Mouse (Mus musculus): ENCODE measurements at regions not wholly inside any gene's neighbourhood (a gene's known extent, or its start where the extent isn't known, plus 50 kb on each side); places are given as distances from the start of the nearest gene placed in this dataset.
A peak's percentile ranks its signal among the peaks of the same experiment; 100 is the strongest.
"Not testable (repeated sequence)": the region's sequence is repeated elsewhere in the genome, so short reads cannot be mapped to it uniquely, and the experiment has no call there.

DNA sequence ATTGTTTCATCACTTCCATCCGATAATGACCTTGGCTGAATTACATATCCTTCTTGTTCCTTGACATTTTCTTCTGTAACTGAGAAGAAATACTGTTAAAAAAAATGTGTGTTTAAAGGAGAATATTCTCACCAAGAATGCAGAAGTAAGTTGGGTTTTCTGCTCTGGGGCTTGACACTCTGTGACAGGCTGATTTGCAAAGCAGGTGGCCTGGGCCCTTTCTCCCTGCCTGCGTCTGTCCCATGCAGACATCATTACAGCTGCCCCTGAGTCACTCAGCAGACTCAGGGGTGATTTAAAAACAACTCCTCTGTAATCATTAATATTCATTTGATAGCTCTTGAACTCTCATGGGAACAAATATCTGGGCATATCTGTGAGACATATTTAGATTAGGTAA is 229.4 kb upstream of the Synpr start:
- no peak for DNase-seq

DNA sequence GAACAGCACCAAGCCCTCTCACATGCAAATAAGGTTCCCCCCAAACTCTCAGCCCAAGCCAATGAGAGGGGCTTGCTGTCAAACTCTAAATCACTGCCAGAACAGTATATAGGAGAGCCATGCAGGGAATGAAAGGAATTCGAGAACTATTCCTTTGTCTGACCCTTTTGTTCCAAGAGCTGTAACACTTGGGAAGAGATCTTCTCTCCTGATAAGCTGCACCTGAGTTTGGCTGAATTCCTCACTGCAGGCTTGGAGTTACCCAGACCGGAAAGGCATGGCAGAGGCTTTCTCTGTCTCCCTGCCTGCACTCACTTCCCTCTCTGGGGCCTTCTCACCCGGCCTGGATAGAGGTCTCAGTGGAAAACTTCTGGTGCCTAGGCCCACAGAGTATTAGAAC is 219.7 kb upstream of the Cadps start:
- DNase-seq = not testable (repeated sequence)

DNA sequence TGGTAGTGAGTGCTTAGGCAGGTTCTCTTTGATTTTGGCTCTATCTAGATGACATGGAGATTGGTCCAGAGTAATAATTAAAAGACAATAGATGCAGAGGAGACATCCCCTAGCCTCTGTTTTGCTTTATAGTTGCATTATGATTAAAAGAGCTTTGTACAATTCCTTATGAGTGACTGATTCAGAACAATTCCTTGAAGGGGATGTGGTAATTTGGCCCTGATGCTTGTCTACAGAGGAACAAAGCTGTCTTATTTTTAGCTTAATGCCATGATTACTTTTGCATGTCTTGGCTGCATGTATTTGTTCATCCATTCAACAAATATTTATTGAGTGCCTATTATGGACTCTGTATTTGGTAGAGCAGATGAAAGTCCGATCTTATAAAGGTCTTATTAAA is 218.9 kb upstream of the Cadps start:
- no peak for DNase-seq

DNA sequence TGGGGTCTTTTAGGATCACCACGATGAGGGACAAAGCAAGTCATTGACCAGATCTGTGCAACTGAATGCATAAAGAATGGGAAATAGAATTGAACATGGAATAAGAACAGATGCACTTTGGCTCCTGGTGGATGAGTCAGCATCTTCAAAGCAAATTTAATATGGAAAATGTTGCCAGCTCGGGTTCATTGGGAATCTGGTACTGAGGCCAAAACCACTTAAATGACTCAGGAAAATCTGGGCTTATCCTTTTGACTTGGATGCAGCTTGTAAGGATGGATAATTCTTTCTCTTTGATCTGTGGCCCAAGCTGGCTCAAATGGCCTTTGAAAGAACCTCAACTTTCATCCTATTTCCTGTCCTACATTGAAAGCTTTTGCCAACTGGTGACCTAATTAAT is 217.3 kb upstream of the Cadps start:
- DNase-seq = no peak

DNA sequence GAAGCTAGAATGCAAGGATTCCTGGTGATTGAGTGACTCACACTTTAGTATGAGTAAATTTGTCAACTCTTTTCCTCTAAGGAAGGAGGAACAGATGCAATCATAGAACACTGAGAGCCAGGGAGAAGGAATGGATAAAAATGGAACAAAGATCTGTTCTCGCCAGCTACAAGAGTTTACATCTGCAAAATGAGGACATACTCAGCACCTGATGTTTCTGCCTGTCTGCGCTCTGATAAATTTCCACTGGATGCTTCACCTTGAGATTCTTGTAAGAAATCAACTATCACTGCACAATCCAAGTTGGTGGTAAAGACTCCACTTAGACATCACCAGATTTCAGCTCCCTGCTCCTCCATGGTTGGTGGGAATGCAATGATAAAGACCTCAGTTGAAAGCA is 214.5 kb upstream of the Cadps start:
- no peak for DNase-seq

DNA sequence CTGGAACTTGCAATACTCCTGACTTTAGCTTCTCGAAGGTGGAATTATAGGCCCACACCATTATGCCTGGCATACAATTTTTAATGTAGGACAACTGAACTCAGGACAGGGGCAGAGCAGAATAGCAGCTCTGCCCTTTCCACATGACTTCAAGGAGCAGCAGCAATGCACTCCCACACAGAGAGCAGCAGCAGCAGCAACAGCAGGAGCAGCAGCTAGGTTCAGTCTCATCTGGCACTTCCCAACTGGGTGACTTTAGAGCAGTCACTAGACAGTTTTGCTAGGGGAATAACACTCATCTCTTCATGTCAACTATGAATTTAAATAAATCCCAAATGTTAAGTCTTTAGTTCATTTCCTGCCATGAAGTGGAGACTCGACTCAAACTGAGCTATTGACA is 206.9 kb upstream of the Cadps start:
- no peak for DNase-seq

DNA sequence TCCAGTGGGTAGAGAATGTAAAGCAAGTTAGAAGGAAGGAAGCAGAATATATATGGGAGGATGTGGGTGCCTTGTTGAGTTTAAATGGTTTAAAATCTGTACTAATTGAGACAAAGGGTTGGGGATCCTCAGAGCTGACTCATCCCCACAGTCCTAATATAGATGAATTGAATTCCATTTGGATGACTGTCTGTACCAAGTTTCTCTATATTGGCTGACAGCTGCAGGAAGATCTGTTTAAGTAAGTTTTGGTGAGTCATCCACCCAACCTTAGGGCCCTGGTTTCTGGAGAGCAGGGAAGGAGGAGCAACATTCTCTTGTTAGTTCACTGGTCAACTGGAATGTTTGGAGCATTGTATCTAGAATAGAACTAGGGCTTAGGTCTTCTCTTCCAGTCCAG is 199.9 kb upstream of the Cadps start:
- no peak for DNase-seq

DNA sequence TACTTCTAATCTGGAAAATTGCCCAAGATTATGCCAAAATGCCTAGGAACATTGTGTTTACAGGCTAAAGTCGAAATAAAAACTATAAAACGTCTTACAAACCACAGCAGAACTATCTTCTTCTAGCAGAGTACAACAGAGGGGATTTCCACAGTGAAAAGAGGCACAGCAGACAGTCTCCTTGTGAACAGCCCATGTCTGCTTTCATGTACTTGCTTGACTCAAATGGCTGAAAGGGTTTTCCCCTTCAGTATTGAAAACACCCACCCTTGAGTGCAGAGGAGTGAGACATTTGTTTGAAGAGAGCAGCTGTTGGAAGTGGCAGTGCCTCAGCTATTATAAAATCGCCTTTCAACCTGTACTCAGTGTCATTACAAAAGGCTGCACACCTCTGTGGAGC is 188.2 kb upstream of the Cadps start:
- DNase-seq = no peak

DNA sequence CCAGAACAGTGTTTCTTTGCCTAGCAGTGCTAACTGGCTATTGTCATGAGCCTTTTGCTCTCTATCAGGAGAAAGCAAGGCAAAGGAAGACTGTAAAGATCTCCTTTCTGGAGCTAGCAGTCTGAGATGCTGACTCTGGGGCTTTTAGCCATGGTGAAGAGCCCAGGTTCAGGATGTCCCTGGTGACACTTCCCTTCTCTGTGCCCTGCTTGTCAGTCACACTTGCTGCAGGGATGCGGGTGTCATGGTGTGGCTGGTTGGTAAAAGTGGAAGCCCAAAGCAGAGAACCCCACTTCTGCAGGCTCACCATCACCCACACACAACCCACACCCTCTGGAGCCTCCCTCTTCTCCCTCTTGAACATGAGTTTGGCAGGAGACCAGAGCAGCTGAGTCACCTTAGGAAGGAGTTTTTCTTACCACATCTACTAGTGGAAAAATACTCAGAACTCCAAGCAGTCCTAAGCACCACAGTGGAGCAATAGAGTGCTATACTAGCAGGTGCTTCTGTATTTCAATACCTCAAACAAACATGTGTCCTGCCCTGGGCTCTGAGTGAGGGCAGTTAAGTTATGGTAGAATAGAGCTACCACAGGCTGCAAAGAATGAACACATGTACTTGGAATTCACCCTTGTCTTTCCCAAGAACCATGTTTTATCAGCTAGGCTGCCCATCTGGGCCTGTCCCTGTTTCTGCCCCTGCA is 178.3 kb upstream of the Cadps start:
- DNase-seq = peak; percentile 52

DNA sequence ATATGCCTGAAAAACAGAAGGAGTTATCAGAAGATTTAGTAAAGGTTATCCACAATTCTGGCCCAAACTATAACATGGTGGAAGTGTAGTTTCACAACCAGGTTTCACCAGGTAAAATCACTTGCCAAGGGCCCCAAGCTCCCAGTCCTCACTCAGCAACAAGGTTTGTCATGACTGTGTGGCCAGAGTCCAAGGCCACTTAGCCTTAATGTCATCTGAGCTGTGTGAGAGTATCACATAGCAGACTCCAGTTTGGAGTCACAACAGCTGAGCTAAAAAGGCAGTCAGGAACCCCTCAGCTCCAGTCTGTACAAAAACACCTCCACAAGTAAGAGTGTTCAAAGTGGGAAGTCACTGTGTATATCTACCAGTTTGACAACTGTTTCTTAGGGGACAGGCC is 156.5 kb upstream of the Cadps start:
- DNase-seq = no peak

DNA sequence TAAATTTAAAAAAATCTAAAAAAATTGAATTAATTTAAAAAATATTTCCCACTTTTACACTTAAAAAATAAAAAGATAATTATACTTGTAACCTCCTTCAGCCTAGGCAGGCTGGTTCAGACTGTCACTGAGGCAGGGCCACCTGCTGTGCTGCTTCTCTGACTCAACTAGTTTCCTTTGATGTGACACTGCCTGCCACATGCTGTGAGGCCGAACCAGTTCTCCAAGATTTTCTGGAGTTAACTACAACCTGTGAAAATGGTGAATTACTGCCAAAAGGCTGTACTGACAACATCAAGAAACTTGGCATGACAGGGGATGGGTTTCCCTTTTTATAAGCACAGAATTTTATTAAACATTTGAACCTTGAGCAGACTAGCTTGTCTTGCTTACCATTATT is 143.6 kb upstream of the Cadps start:
- DNase-seq = no peak

DNA sequence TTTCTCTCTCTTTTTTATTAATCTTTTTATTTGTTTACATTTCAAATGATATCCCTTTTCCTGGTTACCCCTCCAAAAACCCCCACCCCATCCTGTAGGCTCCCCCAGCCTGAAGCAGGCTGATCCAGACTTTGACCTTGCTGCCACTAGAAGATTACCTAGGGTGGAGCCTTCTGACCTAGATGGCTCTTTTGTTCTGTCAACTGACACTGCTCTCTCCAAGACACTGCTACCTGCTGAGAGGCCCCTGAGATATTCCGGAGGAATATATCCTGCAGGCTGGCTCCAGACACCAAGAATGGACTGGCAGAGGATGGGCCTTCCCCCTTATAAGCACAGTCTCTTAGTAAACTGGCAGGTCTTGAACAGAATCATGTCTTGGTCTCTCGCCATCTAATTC is 135.0 kb upstream of the Cadps start:
- DNase-seq = not testable (repeated sequence)

DNA sequence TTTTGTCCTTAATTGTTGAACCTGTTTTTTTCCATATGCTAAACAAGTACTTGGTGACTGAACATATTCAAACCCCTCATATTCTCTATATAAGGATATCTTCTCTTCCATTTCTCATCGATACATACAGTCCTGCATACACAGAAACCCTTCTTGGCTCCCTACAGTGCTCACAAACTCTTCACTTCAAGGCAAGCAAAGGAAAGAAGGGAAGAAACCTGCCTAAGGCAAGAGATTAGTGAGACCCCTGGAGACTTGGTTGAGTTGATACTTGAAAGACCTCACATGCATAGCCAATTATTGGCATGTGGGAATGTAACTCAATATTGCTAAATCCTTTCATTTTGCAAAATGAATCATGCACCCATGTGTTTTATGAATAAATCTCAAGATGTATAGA is 128.0 kb upstream of the Cadps start:
- DNase-seq = no peak

DNA sequence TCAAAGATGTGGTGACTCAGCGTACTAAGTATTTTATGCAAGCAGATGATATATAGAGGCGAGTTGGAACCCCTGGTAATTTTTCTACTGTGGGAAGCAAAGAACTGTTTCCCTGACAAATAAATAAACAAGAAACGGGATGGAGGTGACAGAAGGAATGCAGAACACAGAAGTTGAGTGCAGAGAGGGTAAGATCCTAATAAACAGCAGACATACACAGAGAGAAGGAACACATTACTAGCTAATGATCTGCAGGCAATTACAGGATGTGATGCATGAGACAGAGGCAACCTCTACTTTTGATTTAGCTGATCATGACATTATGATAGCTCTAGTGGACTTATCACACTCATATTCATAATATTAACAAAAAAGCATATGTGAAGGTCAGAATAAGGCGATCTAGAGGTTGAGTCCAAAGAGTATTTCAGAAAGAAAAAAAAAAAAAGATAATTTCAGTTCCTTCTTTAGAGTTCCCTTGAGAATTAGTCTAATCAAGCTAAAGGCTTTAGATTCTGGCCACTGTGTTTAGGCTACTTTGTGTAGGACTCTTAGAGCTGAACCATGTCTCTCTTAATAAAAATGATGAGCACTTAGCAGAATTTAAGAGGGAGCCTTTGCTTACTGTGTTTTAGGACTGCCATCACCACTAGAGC is 115.9 kb upstream of the Cadps start:
- DNase-seq = no peak

DNA sequence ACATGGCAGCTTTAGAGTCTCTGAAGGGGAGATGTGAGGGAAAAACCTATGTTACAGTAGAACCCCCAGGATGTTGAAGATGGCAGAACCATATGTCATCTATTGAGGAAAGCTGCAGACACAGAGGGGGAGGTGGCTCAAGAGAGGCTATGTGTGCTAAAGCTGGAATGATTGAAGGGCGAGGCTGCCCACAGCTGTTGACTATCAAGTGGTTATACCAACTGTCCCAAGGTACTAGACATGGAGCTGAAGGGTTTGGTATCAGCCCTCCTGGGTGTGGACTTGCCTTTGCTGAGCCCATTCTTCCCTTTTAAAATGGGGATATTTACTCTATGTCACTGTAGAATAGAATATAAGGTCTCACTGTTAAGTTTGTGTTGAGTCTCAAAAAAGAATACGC is 113.5 kb upstream of the Cadps start:
- no peak for DNase-seq

DNA sequence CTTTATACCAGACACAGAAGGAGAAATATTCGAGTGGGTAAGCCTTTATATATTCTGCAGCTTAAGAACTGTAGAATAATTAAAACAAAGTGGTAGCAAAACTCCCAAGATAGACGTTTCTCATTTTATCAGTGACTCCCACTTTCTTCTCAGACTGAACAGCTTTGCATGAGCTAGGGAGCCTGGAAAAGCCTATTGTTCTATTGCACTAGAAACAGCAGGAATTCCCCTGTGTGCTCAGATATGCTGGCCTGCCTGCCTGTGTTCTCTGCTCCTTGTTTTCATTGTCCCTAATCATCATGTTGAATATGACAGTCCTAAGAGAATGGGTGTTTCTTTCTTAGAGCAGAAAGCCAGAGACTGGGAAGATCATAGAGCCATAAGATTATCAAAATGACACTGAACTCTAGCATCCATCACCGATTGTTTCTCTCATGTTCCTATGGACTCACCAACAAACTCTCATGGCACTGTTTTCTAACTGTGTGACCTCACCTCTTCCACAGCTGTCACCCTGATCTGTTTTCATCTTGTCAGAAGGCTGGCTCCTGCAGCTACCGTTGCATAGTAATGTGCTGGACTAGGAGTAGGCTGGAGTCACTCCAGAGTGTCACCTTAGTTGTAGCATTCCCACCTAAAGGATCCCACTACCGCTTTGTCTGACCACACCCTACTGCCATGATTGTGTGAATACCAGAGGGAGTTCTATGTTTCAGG is 108.9 kb upstream of the Cadps start:
- no peak for DNase-seq

DNA sequence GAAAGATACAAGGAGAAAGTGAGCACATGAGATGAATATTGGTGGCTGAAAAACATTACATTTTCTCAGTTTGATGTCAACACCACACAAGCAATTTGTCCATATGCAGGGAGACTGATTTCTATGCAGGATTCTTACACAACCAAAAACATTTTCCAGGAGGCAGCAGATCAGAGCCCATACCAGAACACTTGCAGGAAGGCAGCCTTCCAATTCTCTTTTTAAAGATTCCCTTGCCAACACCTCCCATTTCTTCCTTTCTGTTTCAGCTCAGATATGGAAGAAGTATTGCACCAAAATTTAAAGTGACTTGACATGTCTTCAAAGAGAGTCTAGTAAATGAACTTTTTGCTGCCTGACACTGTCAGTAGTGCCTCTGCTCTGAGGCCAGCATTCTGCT is 100.7 kb upstream of the Cadps start:
- DNase-seq = no peak

DNA sequence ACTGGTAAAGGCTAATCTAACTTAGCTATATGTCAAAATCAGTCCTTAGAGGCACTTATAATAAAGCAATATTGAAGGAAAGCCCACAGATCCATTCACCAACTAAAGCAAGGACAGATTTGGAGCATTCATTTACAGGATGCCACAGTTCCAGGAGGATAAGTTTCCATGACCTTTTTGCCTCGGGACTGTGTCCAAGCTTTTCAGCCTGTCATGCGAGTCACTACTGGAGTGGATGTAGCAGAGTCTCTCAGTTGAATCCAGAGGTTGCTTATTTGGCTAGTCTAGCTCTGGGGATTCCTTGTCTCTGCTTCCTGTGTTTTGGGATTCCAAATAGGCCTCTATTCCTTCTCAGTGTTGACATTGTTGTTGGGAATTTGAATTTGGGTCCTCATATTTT is 92.6 kb upstream of the Cadps start:
- DNase-seq = no peak

DNA sequence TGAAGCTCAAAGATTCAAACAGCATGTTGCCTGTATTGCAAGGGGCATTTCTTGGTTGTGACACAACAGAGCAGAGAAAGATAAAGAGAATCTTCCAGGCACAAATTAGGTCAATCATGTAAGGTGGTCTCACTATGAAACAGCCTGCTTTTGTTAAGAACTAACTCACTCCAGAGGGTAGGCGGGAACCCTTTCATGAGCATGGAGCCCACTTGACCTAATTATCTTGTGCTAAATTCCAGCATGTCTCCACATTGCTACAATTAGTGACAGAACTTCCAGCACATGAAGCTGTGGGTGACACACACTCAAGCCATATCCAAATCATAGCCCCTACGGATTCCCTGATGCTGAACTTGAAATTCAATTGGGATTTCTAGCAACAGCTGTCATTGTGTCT is 91.1 kb upstream of the Cadps start:
- DNase-seq = no peak

DNA sequence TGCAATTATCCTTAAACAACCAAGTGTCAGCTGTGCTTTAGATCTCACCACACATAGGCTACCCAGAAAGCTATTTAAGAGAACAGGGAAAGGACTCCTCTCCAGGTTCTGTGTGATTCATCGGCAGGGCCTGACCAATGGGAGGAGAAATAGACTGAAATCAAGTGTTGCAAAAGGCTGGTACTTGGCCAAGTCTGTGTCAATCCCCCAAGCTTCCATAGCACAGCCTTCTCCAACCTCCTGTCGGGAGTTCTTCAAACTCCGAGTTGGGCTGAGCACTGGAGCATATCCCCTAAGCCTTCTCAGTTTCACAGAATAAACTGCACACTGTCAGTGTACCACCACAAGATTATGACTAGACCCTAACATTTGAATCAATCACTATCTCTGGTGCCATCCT is 90.5 kb upstream of the Cadps start:
- peak; percentile 11 for DNase-seq

DNA sequence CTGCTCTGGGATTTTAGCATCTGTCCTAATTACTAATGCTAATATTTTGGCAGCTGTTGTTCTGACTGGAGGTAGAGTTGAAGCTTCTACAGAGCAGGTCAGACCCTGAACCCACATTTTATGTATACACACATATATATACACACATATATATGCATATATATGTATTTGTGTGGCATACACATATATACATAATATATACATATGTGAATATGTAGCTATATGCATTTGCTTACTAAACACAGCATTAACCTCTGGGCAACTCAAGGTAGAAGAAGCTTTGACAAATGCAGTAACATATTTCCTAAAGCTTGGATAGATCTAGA is 54.4 kb upstream of the Cadps start:
- no peak for DNase-seq

DNA sequence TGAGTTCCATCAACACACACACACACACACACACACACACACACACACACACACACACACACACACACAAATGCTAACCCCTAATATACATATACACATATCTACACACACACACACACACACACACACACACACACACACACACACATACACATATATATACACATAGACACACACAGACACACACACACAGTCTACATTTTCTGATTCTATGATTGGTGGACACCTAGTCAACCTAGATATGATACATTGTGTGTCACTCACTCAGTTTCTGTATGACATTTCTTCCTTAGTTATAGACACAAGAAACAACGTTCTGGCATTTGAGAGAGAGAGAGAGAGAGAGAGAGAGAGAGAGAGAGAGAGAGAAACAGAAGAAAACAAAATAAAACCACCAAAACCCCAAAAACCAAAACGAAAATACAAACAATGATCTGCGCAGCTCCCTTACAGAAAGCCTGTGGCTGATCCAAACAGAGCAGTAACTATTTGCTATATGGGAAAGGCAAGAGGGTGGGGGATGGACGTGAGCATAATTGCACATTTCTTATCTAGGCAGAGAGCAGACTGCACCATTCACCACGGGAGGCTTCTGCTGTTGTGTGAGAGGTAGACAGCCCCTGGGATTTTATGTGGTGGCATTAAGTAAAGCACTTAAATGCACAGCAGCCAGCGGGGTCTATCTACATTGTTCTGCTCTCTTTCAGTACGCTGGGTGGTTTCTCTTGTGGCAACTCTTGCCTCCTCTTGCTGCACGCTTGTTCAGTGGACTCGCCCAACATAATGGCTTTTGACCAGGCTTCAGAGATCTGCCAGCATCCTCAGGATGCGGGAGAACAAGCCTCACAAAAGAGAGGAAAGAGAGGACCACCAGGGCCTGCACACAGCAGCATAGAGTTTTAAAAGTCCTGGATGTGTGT is 53.8 kb upstream of the Cadps start:
- DNase-seq = no peak
